Mouse (Mus musculus): Measurements from ENCODE around the gene Col4a5. TPM values are rescaled to one million over a fixed set of nuclear protein-coding genes. Genes with fewer than 3 reads are reported as not detected.

The Col4a5 gene
- polyA plus RNA-seq, 1 experiment from 2014 or later: 9.5 TPM

GRCm38 (mm10) chrX:141723936-141724335 lies 248.8 kb downstream of the Col4a5 start:
- ATAC-seq (ENCODE audit: low read depth): no peak
- Histone ChIP-seq H3K9ac (no peak overlapping the region), H3K4me3 (peak overlapping the region; percentile 45), H3K27ac (replicated peaks) (no peak overlapping the region), H3K9me3 (no peaks in the 10 kb centered on the region), H3K4me2 (peak overlapping the region; percentile 66), H3K36me3 (no peaks in the 10 kb centered on the region), H3K4me1 (replicated peaks) (peaks cover 14% of the 10 kb centered on the region), H3K27me3 (peaks cover 85% of the 10 kb centered on the region)
- WGBS: 29% methylated on average over 16 of the region's 16 CpGs

GRCm38 (mm10) chrX:141724391-141724891 lies 249.3 kb downstream of the Col4a5 start:
- Histone ChIP-seq H3K4me3 (peak overlapping the region; percentile 45), H3K4me1 (replicated peaks) (peaks cover 14% of the 10 kb centered on the region), H3K36me3 (no peaks in the 10 kb centered on the region), H3K27me3 (peaks cover 83% of the 10 kb centered on the region), H3K27ac (replicated peaks) (no peak overlapping the region), H3K9me3 (no peaks in the 10 kb centered on the region), H3K4me2 (peak overlapping the region; percentile 66), H3K9ac (peak overlapping the region; percentile 12; the same call in 1 of the 2 replicates)
- ATAC-seq (ENCODE audit: low read depth): peak; percentile 51
- 16% methylated on average over 52 of the region's 52 CpGs for WGBS

GRCm38 (mm10) chrX:141724937-141725918 lies 250.0 kb downstream of the Col4a5 start, which contains the start of gene Irs4:
TSS of gene Irs4 (minus strand) at chrX:141725263.
- H3K9me3 ChIP-seq: no peaks in the 10 kb centered on the region
- H3K4me3 ChIP-seq: peak within 1 kb of the TSS; percentile 45
- peak within 1 kb of the TSS; percentile 34; the same call in 1 of the 2 replicates for H3K9ac ChIP-seq
- no peaks in the 10 kb centered on the region for H3K36me3 ChIP-seq
- ATAC-seq (ENCODE audit: low read depth): peak; percentile 84
- 16% methylated on average over 45 of the region's 51 CpGs for WGBS
- peaks cover 14% of the 10 kb centered on the region for H3K4me1 ChIP-seq (replicated peaks)
- no peak within 1 kb of the TSS for H3K27ac ChIP-seq (replicated peaks)
- peaks cover 78% of the 10 kb centered on the region for H3K27me3 ChIP-seq
- peak within 1 kb of the TSS; percentile 66 for H3K4me2 ChIP-seq

- Histone ChIP-seq H3K9ac (no peak overlapping the region), H3K27ac (replicated peaks) (no peak overlapping the region), H3K27me3 (peaks cover 36% of the 10 kb centered on the region), H3K4me2 (no peak overlapping the region), H3K4me1 (replicated peaks) (no peaks in the 10 kb centered on the region; the same call in 1 of the 2 replicates), H3K9me3 (no peaks in the 10 kb centered on the region), H3K36me3 (no peaks in the 10 kb centered on the region), H3K4me3 (no peak overlapping the region)
- no peak for ATAC-seq (ENCODE audit: low read depth)
- WGBS: 62% methylated on average over 5 of the region's 5 CpGs
These were observed 254.4 kb downstream of the Col4a5 start for GRCm38 (mm10) chrX:141729570-141729969.

Other genes with a start within 250 kb of the Col4a5 start
- gene Col4a6, start 1.3 kb upstream of the Col4a5 start, polyA plus RNA-seq (2015; fragmentation: Nextera tagmentation; extraction: Ambion mirVana): 2.2 and 2.5 TPM in 2 replicates
- gene Irs4, start 249.9 kb downstream of the Col4a5 start, polyA plus RNA-seq (2015; fragmentation: Nextera tagmentation; extraction: Ambion mirVana): 0.25 and 0.28 TPM in 2 replicates